Mouse (Mus musculus) layer of hippocampus, postnatal 36 days (tissue): ENCODE measurements around the gene Tmem56. TPM values are rescaled to one million over a fixed set of nuclear protein-coding genes. Genes with fewer than 3 reads are reported as not detected.

Experiments used
- DNase-seq, 2 experiments: peaks; one replicate each; pipeline ENCODE4 v3.0.0; 2022
- total RNA-seq, 2 experiments: library from RNA; stranded (reverse); gene quantifications; 2 replicates each; pipeline ENCODE4 v1.2.3; 2021

Gene Tmem56
- total RNA-seq, 2 experiments from 2014 or later = 30.1 to 35.7 TPM

DNA sequence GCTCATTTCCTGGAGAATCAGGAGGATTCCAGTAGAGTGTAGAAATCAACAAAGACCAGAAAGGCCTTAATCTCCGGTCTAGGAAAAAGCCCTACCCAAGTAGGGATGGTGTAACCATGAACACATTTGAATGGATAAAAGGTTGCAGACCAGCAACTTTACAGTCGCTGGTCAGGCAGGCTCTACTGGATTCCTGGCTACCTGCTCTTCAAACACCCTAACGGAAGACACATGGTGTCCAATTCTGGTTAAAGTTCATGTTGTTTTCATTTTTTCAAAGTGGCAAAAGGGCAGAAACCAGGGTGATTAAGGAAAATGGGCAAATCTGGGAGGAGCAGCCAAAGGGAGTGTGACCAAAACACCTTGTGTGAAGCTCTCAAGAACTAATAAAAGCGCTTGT lies 5.9 kb downstream of the Tmem56 start:
- DNase-seq = no peak

DNA sequence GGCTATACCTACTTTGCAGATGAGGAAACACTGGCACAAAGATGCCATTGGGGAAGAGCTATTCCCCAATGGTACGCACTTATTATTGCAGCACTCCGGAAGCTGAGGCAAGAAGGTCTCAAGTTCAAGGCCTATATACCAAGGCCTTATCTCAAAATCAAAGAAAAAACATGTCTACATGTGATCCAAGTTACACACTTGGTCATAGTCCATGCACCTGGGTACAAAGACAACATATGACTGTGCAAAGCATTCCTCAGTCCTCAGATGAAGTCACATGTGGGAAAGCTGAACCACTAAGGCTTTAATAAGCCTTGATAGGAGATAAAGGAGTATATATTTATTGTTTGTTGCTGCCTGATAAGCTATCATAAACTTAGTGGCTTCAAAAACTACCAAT lies 8.9 kb downstream of the Tmem56 start:
- no peak for DNase-seq

DNA sequence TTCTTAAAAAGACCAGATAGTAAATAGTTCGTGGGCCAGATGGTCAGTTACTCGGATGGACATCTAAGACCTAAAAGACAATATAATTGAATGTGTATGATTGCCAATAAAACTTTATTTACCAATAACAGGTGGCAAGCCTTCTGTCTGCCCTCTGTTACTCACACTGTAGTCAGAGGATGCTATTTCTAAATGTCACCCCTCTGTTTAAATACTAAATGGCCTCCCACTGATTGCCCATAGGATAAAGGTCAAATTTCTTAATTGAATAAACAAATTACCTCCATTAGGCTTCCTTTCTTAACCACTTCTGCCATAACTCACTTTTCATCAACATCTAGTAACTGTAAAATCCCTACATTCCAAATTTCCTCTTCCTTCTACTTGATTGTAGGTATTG lies 10.3 kb downstream of the Tmem56 start:
- DNase-seq = no peak

DNA sequence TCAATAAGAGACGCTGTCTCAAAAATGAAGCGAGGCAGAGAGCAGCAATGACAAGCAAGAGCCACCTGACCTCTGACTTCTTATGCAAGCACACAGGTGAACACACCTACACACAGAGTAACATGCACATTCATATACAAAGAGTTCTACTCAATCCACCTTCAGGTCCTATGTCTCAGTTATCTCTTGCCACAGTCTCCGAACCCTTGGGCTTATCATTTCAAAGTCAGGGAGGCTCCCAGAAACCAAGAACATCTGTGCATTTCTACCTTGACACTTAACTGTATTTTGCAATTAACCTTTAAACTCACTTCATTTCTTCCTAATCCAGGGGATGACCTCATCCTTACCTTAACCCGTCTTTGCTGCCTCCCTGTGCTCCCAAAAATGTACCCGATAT lies 15.6 kb downstream of the Tmem56 start:
- DNase-seq = no peak

DNA sequence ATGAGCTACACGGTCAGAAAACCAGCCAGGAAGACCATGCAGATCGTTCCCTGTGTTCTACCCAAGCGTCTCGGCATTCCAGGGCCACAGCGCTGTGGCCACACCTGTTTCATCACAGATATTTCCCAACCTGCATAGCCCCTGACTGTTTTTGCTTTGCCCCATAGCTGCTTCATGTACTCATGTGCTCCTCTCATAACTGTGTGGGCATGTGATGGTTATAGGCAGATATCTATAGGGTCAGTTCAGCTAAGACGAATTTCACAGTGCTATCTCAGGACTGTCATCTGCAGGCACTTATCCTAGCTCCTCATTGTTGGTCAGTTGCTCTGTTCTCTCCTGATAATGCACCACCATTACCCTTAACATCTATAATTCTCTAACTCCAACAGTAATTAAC lies 18.7 kb downstream of the Tmem56 start:
- no peak for DNase-seq

DNA sequence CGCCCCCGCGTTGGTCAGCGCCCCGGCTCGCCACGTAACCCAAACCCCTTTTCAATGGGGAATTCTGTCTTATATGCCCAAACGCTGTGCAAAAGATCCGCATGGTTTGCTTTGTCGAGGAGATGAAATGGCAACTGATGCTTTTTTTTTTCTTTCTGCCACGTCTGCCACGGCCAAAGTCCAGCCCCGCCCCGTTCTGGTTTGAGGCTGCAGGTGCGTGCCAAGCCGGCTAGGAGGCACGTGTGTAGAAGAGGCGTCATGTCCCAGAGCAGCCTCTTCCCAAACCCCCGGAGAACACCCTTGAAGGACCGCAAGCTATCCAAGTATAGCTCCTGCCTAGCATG lies 19.7 kb downstream of the Tmem56 start:
- peak in 1 of 2 experiments; percentile 27 for DNase-seq

DNA sequence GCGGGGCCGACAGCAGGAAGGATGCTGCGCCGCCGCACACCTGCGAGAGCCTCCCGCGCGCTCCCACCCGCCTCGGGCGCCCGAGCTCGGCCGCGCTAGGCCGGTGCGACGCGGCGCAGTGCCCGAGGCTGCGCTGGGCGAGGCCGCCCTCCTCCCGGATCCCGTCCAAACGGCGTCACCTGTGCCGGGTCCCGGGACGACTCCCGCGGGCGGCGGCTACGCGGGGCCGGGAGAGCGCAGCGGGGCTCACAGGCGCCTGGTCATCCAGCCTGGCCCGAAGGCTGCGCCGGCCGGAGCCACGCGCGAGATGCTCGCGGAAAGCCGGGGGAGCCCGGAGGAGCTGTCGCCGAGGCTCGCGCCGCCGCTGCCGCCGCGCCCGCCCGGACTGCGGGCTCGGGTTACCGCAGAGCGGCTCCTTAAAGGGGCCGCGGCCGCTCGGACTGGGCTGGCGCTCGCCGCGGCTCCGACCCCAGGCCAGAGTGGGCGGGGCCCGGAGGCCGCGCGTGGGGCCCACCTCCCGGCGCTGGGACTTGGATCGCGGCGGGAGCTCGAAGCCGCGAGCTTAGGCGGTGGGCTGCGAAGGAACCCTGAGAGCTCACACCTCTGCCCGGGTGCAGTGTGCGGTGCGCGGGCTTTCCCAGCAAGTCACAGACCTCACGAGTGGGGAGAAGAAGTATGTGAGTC lies 20.2 kb downstream of the Tmem56 start:
- peak in 1 of 2 experiments; percentile 54 for DNase-seq

DNA sequence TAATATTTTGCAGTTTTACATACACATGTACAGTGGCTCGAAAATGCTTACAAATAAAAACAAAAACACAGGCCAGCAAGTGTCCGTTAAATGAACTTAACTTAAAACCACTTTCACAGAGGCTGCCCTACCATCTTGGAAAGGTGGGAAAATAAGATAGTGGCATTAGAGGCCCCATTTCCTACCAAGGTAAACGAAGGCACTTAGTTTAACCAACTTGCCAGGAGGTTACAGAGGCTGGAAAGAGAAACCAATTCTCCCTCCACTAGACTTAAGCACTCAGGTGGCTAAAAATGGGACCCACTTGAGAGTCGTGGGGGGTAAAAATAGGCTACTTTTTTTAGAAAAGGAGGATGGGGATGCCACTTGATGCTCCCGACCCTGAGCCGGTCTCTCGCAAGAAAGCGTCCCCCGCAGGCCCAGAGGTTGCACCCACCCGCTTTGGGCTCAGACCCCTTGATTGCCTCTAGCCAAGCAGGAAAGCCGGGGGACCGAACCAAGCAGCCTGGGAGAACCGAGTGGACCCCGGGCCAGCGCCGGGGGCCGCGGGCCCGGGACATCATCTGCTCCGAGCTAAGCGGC lies 20.9 kb downstream of the Tmem56 start:
- no peak for DNase-seq

DNA sequence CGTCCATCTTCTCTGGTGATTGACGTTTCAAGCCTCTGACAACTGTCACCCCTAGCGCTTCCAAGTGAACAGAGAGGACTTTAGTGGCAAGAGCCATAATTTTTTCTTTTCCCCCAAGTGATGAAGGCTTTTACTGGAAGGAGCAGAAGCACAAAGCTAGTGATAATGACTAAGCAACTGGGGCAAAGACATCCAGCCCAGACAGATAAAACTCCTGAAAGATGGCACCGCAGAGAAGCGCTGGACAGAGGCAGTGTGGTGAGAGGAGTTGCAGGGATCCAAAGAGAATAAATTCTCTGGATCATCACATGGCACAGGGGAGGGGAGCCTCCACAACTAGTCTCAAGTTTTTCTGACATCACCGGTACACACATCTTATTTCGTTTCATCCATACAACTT lies 21.6 kb downstream of the Tmem56 start:
- no peak for DNase-seq

DNA sequence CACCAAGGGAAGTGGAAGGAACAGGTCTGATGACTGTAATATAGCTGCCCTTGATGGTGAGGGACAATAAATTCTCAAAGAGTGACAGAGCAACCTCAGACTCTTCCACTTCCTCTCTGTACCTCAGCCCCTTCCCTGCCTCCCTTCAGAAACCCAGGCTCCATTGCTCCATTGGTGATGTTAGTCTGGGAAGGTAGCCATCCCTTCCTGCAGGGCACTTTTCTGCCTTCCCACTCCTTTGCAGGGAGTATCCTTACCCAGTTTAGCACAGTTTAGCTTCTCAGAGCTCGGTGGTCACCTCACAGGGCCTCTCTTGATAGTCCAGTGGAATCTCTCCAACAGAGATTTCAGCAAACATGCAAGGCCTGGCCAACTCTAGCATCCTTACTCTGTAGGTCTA lies 22.1 kb downstream of the Tmem56 start:
- no peak for DNase-seq

DNA sequence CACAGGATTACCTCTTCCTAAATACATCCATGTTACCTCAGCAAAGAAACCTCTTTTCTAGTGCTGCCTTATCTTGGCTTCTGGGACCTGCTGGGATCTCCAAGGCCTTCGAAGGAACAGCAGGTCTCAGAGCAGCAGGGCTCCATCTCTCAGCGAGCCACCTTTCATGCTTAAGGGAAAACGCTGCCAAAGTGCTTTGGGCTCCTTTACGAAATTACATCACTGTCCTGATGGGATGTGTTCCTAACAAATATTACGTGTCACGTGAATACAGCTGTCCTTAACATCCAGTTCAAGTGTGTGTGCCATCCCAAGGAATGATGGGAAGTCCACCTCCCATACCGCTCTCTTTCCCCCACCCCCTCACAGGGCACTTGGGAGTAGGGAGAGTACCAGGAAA lies 22.9 kb downstream of the Tmem56 start:
- no peak for DNase-seq

DNA sequence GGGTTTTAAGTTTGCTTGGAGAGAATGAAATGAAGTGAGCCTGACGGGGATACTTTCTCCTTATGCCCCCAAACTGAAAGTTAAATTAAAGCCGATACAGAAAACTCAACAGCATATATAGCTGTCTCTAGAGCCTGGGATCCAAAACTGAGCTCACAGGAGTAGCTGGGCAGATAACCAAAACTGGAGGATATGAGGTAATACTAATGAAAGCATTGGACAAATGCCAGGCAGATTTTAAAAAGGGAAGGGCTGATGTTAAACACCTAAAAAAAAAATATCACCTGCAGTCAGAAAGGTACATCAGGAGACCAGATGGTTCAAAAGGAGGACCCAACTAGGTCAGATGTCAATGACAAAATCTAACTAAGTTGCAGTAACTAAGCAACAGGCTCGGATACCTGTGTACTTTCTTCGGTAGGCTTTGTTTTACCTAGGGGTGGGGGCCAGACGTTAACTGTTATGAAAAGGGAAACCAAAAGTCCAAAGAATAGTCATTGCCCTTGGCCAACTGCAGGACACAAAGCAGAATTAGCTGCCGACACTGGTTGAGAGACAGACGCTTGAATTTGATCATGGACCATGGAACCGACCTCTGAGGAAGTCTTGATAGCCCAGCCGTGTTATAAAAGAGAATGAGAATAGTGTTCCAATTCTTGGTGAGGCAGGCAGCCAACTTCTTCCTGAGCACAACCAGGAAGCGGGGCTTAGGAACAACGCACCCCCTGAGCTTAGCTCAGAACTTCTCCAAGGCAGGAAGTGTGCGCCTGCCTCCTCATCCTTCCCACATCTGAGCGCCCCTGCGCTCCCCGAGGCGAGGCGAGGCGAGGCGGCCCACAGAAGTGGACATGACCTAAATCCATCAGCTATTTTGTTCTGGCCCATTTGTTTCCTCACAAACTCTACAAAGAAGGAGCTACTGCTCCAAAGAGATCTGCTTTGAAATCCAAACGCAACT lies 24.1 kb downstream of the Tmem56 start:
- no peak for DNase-seq

DNA sequence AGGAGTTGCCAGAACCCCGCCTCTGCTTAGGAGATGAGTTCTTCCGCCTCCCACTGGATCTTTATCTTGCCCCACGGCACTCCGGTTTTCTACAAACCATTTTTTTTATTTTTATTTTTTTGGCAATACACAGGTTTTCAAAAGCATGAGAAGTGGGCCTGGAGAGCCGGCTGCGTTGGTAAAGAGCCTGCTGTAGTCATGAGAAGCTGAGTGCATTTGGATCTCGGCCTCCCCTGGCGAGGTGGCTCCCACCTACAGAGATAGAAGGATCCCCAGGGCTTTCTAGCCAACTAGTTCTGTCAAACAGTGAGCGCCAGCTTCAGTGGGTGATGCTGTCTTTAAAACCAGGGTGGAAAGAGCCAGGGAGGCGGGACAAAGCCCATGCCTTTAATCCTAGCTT lies 25.5 kb downstream of the Tmem56 start:
- peak in 1 of 2 experiments; percentile 20 for DNase-seq

DNA sequence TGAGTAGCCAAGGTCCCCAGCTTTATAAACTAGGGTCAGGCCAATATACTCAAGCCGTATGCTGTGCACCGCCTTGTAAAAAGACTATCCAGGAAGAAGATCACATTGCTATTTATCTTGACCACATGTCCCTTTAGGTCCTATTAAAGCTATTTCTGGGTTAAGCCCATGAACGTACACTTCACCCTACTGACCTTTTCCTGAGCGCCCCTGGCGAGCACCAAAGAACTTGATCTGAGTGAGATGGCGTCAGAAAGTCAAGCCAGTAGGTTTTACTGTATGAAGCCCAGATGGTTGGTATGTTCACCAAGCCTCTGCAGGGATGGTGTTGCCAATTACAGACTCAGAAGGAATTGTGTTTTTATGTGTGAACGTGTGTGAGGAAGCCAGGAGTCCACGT lies 26.8 kb downstream of the Tmem56 start:
- DNase-seq = no peak

DNA sequence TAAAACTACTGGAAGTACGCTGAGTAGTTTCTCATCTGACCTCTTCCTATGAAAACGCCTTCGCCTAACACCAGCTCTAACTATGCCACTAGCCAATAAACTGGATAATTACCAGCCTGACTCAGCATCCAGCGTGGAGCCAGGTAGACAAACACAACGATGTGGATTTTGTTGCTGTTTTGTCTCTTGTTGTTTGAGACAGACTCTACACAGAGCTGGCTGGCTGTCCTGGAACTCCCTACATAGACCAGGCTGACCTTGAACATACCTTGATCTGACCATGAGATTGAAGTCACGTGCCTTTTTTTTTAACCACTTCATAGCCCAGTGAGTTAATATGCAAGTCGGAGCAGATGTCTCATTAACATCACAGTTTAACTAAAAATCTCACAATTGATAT lies 27.4 kb downstream of the Tmem56 start:
- no peak for DNase-seq

DNA sequence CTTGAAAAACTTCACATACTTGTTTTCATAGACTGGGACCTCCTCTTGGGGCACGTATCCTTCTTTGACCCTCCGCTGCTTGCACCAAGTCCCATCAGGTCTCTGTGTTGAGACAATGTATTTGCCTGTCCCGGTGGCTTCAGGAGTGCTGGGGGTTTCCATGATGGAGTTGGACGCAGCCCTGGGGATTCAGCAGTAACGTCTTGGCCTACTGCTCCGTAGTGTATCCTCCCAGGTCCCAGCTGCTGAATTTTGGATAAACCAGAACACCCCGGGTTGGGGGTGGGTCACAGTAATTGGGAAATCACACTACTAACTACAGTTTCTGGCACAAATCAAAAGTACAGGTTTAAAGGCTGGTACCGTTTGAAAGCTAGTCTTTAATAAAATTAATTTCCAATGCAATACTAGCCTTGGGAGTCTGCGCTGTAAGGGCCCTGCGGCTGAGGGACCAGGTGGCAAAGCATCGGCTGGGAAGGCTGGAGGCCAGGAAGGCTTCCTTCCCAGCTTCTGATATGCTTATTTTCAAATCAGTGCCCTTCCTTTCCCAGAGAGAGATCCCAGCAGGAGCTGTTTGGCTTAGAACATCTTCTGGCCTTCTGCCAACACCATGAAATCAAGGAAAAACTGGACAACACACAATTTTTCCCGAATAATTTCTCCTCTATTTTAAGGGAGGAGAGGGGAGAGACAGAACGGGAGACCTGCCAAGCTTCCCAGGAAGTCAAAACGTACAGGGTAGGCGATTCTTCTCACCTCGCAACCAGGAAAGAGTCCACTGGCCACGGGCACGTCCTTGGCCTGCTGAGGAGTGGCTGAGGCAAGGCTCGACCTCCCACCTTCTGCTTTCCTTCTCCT lies 32.1 kb downstream of the Tmem56 start:
- DNase-seq = no peak

DNA sequence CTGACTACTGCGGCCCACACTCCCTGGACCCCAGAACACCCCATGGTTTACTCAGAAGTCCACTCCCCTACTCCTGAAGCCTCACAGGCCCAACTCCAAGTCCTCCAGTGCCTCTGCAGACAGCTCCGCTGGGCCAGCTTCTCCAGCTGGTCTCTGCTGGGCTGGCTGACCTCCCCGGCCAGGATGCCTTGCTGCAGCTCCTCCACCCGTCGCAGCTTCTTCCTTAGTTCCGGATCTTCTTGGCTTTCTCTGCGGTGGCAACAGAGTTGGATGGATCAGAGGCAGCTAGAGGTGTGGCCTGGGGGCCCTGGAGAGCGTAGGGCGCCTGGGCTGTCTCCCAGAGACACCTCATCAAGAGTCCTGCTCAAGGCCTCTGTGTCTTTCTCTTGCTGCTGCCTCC lies 32.9 kb downstream of the Tmem56 start:
- DNase-seq = no peak

DNA sequence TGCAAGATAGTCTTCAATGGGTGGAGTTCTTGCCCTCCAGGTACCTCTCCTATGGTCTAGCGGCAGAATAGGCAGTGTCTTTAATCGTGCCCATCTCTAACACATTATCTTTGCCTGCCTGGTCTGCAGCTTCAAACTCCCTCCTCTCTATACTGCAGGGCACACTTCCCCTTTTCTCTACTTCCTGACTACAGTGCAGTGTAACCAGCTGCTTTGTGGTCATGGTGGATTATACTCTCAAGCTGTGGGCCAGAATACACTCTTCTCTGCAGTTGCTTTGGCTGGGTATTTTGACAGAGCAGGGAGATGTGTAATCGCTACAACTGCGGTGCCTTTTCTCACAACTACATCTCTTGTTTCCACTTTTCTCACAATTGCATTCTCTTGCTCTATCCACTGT lies 40.0 kb downstream of the Tmem56 start:
- no peak for DNase-seq

DNA sequence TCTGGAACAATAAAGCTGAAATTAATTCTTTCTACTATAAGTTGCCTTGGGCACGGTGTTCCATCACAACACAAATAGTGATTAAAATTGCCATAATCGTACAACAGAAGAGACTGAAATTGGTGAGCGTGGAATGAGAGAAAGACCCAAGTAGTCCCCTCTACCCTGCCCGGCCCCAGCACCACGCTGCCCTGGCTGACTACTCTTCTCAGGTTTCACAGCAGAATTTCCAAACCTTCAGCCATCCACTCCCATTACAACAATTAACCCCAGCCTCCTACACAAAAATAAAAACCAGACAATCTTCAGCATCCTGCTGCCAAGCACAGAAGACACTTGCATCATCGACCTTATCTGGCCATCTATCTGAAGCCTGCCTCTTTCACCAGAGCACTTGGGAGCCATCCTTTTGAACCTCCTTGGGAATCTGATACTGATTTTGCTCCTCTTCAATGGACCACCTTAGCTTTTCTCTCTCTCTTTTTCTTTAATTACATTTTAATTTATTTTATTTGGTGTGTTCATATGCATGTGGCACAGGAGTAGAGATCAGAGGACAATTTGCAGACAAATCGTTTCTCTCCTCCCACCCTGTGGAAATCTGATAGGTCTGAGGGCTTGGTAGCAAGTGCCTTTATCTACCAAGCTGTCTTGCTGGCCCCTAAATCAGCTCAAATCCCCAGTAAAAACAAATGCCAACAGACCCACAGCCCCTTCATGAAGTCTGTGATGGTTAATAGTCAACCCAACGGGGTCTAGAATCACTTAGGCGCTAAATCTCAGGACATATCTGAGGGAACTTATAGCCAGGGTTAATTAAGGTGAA lies 40.6 kb downstream of the Tmem56 start:
- DNase-seq = no peak

DNA sequence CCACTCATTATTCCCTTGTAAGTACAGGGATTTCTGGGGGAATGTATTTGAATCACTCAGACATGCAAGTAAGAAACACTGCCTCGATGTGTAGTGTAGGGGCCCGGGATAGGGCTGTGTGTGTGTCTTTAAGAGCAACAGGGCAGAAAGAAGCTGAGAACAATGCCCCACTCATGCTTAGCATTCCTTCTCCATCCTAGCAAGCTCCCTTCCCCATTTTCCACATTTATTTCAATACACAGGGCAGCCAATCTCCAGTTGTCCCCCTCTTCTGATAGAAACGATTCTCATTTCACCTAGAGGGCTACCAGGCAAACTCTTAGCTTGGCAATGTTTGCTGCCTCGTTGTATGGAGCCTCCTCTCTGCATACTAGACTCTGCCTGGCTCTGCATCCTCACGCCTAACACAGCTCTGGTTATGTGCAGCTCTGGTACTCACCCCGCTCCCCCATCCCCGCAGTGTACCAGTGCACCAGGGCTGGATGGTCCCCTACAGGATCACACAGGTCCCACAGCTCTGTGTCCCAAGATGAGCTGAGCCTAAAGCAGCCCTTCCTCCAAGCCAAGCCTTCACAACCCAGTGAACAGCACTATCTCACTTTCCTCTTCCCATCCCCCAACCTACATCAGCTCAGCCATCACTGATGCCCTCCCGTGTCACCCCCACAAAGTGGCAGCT lies 42.4 kb downstream of the Tmem56 start:
- DNase-seq = no peak

DNA sequence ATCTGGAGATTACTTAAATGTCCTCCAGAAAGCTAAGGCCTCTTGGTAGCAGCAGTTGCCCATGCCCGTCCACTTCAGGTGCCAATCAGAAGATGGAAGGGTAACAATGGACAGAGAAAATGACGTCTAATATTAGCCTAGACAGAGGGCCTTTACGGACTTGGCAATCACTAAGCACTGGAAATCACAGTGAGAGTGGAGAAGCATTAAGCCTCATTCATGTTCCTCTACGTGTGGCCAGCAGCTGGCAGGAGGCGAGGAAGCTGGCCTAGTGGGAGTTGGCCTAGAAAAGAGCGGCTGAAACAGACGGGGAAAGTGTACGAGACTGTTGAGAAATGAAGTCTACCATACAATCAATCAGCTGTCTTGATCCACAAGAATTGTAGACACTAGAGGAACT lies 43.8 kb downstream of the Tmem56 start:
- no peak for DNase-seq
